Mouse (Mus musculus): Measurements from ENCODE around the gene Pecr. TPM values are rescaled to one million over a fixed set of nuclear protein-coding genes. Genes with fewer than 3 reads are reported as not detected.
A peak's percentile ranks its signal among the peaks of the same experiment; 100 is the strongest.

Gene Pecr
- polyA plus RNA-seq, 1 experiment: 2.8 TPM

- H3K4me1 ChIP-seq (ENCODE audit: control insufficient read depth, insufficient read depth, insufficient read length): 0 out of 2 replicates have a peak, but pooled peaks cover 4% of the 10 kb centered on the region
- no peak for DNase-seq (ENCODE audit: low read depth in 1 of 2, low spot score in 2 of 2)
- no peak overlapping the region for H3K4me3 ChIP-seq (ENCODE audit: extremely low read depth, insufficient read depth, insufficient read length)
- 83% methylated on average over 5 of the region's 5 CpGs for WGBS
- no peak for TF ChIP-seq POLR2A (IDR thresholded peaks at IDR 0.05; ENCODE audit: low read depth, low read length)
- TF ChIP-seq CTCF (IDR thresholded peaks at IDR 0.05; ENCODE audit: extremely low read depth, insufficient read depth, insufficient read length, insufficient replicate concordance): no peak
- no peaks in the 10 kb centered on the region for H3K27me3 ChIP-seq (ENCODE audit: control insufficient read depth, insufficient read depth, low read length)
- H3K27ac ChIP-seq (ENCODE audit: insufficient read depth, low read length): no peak overlapping the region
- H3K36me3 ChIP-seq (ENCODE audit: control insufficient read depth, insufficient read depth, low read length): peaks cover 9% of the 10 kb centered on the region
Observed at GRCm38 (mm10) chr1:72313399-72314039, 29.4 kb upstream of the Pecr start.

DNA sequence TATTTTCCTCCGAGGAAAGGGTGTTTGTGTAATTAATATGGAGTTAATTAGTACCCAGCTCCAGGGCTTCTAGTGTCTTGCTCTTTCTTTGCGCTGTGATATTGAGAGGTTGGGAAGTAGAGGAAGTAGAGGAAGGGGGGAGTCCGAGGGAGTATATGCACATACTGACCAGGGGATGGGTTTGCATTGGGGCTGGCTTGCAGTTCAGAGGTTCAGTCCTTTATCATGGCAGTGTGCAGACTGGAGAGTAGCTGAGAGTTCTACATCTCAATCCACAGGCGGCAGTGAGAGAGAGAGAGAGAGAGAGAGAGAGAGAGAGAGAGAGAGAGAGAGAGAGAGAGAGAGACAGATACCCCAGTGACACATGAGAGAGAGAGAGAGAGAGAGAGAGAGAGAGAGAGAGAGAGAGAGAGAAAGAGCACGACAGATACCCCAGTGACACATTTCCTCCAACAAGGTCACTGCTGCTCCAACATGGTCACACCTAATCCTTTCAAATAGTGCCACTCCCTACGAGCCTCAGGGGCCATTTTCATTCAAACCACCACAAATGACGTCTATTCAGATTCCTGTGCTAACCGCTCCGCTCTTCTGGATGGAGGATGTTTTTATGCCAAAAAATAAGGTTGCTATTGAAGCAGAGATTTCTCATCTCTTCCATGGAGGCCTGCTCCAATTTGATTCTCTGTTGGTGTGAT, 28.7 kb upstream of the Pecr start:
- 91% methylated on average over 9 of the region's 9 CpGs for WGBS
- DNase-seq (ENCODE audit: low read depth in 1 of 2, low spot score in 2 of 2): no peak
- Histone ChIP-seq H3K36me3 (ENCODE audit: control insufficient read depth, insufficient read depth, low read length) (peaks cover 9% of the 10 kb centered on the region), H3K4me3 (ENCODE audit: extremely low read depth, insufficient read depth, insufficient read length) (no peak overlapping the region), H3K27ac (ENCODE audit: insufficient read depth, low read length) (no peak overlapping the region), H3K27me3 (ENCODE audit: control insufficient read depth, insufficient read depth, low read length) (no peaks in the 10 kb centered on the region), H3K4me1 (ENCODE audit: control insufficient read depth, insufficient read depth, insufficient read length) (0 out of 2 replicates have a peak, but pooled peaks cover 4% of the 10 kb centered on the region)
- TF ChIP-seq POLR2A (IDR thresholded peaks at IDR 0.05; ENCODE audit: low read depth, low read length): no peak
- TF ChIP-seq CTCF (IDR thresholded peaks at IDR 0.05; ENCODE audit: extremely low read depth, insufficient read depth, insufficient read length, insufficient replicate concordance): no peak

DNA sequence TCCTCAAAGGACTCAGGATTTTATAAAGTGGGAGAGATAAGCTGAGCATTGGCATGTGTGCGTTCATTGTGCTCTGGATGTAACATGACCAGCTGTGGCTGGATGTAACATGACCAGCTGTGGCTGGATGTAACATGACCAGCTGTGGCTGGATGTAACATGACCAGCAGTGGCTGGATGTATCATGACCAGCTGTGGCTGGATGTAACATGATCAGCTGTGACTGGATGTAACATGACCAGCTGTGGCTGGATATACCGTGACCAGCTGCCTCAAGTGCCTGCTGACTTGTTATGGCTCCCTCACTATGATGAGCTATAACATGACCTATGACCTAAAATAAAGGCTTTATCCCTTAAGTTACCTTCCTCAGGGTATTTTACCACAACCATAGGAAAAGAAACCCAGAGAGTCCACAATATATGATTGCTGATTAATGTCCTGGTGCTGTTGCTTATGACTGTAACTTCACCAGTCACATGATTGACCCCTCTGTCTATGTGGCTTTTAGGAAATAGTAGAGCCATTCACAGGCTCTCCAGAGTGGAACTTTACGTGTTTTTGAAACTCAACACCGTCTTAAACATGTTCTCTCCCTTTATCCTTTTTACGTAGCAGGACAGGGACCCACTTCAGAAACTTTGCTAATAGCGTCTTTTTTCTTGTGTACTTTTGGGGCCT, 25.8 kb upstream of the Pecr start:
- 89% methylated on average over 6 of the region's 6 CpGs for WGBS
- Histone ChIP-seq H3K4me1 (ENCODE audit: control insufficient read depth, insufficient read depth, insufficient read length) (no peaks in the 10 kb centered on the region), H3K36me3 (ENCODE audit: control insufficient read depth, insufficient read depth, low read length) (peaks cover 2% of the 10 kb centered on the region), H3K27me3 (ENCODE audit: control insufficient read depth, insufficient read depth, low read length) (no peaks in the 10 kb centered on the region), H3K27ac (ENCODE audit: insufficient read depth, low read length) (no peak overlapping the region), H3K4me3 (ENCODE audit: extremely low read depth, insufficient read depth, insufficient read length) (no peak overlapping the region)
- DNase-seq (ENCODE audit: low read depth in 1 of 2, low spot score in 2 of 2): no peak
- TF ChIP-seq POLR2A (IDR thresholded peaks at IDR 0.05; ENCODE audit: low read depth, low read length) (no peak), CTCF (IDR thresholded peaks at IDR 0.05; ENCODE audit: extremely low read depth, insufficient read depth, insufficient read length, insufficient replicate concordance) (no peak)

DNA sequence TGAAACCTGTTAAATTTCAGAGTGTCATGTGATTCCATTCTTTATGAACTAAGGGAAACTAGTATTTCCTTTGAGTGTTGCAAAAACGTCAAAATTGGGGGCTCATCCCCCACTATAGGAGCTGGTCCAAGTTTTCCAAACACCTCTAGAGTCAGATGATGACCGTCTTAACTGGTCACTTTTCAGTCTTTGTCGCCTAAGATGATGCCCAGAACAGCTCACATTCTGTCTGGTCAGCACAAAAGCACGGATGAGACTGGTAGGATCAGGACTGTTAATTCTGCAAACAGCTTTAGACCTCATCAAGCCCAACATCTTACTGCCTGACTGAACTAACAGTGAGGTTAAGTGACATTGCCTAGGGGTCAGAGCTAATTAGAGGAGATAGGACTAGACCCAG, 24.8 kb upstream of the Pecr start:
- Histone ChIP-seq H3K27me3 (ENCODE audit: control insufficient read depth, insufficient read depth, low read length) (no peaks in the 10 kb centered on the region), H3K27ac (ENCODE audit: insufficient read depth, low read length) (no peak overlapping the region), H3K4me3 (ENCODE audit: extremely low read depth, insufficient read depth, insufficient read length) (no peak overlapping the region), H3K36me3 (ENCODE audit: control insufficient read depth, insufficient read depth, low read length) (peaks cover 2% of the 10 kb centered on the region; the same call in 1 of the 2 replicates), H3K4me1 (ENCODE audit: control insufficient read depth, insufficient read depth, insufficient read length) (no peaks in the 10 kb centered on the region)
- WGBS: 80% methylated on average over 4 of the region's 4 CpGs
- TF ChIP-seq CTCF (IDR thresholded peaks at IDR 0.05; ENCODE audit: extremely low read depth, insufficient read depth, insufficient read length, insufficient replicate concordance): no peak
- no peak for TF ChIP-seq POLR2A (IDR thresholded peaks at IDR 0.05; ENCODE audit: low read depth, low read length)
- DNase-seq (ENCODE audit: low read depth in 1 of 2, low spot score in 2 of 2): no peak

GRCm38 (mm10) chr1:72307317-72307798, 23.2 kb upstream of the Pecr start, which contains the start of gene Xrcc5:
Gene Xrcc5 (plus strand): TSS chr1:72307421.
- WGBS: under 1% methylated on average over 21 of the region's 21 CpGs

GRCm38 (mm10) chr1:72306679-72307181, 22.6 kb upstream of the Pecr start:
- peak; percentile 36 to 47 for DNase-seq (ENCODE audit: low read depth in 1 of 2, low spot score in 2 of 2)
- TF ChIP-seq POLR2A (IDR thresholded peaks at IDR 0.05; ENCODE audit: low read depth, low read length) (no peak), CTCF (IDR thresholded peaks at IDR 0.05; ENCODE audit: extremely low read depth, insufficient read depth, insufficient read length, insufficient replicate concordance) (peak; percentile 41; the same call in 1 of the 2 replicates)
- Histone ChIP-seq H3K27ac (ENCODE audit: insufficient read depth, low read length) (no peak overlapping the region; the same call in 1 of the 2 replicates), H3K36me3 (ENCODE audit: control insufficient read depth, insufficient read depth, low read length) (no peaks in the 10 kb centered on the region), H3K4me3 (ENCODE audit: extremely low read depth, insufficient read depth, insufficient read length) (peak overlapping the region; percentile 84), H3K27me3 (ENCODE audit: control insufficient read depth, insufficient read depth, low read length) (no peaks in the 10 kb centered on the region), H3K4me1 (ENCODE audit: control insufficient read depth, insufficient read depth, insufficient read length) (no peaks in the 10 kb centered on the region)
- WGBS: 1% methylated on average over 11 of the region's 11 CpGs

More at GRCm38 (mm10) chr1:72307317-72307798, 23.2 kb upstream of the Pecr start, which contains the start of gene Xrcc5:
- peak within 1 kb of the TSS; percentile 49 for H3K27ac ChIP-seq (ENCODE audit: insufficient read depth, low read length)
- peak within 1 kb of the TSS; percentile 84 for H3K4me3 ChIP-seq (ENCODE audit: extremely low read depth, insufficient read depth, insufficient read length)
- no peaks in the 10 kb centered on the region for H3K4me1 ChIP-seq (ENCODE audit: control insufficient read depth, insufficient read depth, insufficient read length)
- TF ChIP-seq POLR2A (IDR thresholded peaks at IDR 0.05; ENCODE audit: low read depth, low read length) (no peak; the same call in 1 of the 2 replicates), CTCF (IDR thresholded peaks at IDR 0.05; ENCODE audit: extremely low read depth, insufficient read depth, insufficient read length, insufficient replicate concordance) (no peak)
- H3K36me3 ChIP-seq (ENCODE audit: control insufficient read depth, insufficient read depth, low read length): peaks cover under 1% of the 10 kb centered on the region; the same call in 1 of the 2 replicates
- H3K27me3 ChIP-seq (ENCODE audit: control insufficient read depth, insufficient read depth, low read length): no peaks in the 10 kb centered on the region
- DNase-seq (ENCODE audit: low read depth in 1 of 2, low spot score in 2 of 2): peak; percentile 87 to 89

Data from spleen, adult 2 months (tissue).